Mouse (Mus musculus): ENCODE measurements around the gene Gm15448. TPM values are rescaled to one million over a fixed set of nuclear protein-coding genes. Genes with fewer than 3 reads are reported as not detected.
"Not testable (repeated sequence)": the region's sequence is repeated elsewhere in the genome, so short reads cannot be mapped to it uniquely, and the experiment has no call there.

Gene Gm15448
- total RNA-seq (2015; ENCODE audit: low replicate concordance), result 2.1 TPM in 1 of 2 replicates, not detected in the other
- total RNA-seq (2017; ENCODE audit: low replicate concordance), result 1.6 and 3.8 TPM in 2 replicates

DNA sequence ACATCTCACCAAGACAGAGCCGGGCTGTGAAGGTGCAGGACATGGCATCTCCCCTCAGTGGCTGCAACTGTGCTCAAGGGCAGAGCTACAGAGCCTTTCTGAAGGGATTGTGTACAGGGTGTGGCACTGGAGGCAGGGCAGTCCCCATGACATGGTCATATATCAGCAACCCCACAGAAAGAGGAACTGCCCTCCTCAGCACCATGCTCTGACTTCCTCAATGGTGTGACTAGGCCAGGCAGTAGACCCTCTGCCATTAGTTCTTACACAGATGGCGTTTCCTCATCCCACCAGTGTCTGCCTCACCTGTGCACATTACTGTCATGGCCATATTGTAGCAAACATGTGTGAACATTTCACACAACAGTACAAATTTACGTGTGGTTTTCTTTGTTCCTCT lies at the start of gene Gm15448:
TSS of gene Gm15448 (minus strand) at position 89 of the 400 bp plus-strand sequence.
- ATAC-seq (replicated peaks; ENCODE audit: low FRiP score, poor library complexity, severe bottlenecking), result not testable (repeated sequence)

DNA sequence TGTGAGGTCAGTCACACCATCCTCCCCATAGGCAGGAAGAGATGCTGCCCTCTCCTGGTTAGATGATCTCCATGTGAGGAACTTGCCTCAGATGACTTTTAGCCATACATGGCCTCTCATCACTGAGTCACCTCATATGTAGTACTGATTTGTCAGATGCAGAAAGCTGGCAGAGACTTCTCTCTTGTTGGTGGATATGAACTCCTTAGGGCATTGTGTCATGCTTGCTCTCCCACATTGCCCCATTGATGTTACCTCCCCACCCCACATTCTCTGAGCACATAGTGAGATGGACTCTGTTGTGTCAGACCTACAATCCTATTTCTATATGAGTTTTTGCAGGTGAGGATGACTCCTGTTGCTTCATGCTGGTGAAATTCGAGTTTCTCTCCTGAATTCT lies 49.5 kb upstream of the Gm15448 start:
- ATAC-seq (replicated peaks; ENCODE audit: low FRiP score, poor library complexity, severe bottlenecking), result not testable (repeated sequence)

DNA sequence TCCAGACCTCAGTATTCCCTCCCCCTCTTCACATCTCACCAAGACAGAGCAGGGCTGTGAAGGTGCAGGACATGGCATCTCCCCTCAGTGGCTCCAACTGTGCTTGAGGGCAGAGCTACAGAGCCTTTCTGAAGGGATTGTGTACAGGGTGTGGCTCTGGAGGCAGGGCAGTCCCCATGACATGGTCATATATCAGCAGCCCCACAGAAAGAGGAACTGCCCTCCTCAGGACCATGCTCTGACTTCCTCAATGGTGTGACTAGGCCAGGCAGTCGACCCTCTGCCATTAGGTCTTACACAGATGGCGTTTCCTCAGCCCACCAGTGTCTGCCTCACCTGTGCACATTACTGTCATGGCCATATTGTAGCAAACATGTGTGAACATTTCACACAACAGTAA lies 19.5 kb upstream of the Gm15448 start, which contains the start of gene Pira2:
TSS of gene Pira2 (minus strand) at position 101 of the 400 bp plus-strand sequence.
- not testable (repeated sequence) for ATAC-seq (replicated peaks; ENCODE audit: low FRiP score, poor library complexity, severe bottlenecking)

DNA sequence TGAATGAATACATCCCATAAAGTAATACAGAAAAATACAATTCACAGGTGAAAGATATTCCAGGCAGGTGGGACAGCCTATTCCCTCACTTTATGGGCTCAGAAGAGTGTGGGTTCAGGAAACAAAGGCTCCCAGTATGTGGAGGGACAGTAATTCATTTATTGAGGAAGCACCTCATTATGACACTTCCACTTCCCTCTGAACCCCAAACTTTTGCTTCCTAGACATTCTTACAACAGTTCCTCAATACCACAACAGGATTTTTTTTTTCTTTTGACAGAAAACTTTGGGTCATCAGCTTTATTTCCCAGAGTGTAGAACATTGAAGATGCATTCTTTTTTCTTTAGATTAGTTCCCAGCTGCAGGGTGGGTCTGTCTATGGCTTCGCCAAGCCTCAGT lies 12.4 kb upstream of the Gm15448 start:
- ATAC-seq (replicated peaks; ENCODE audit: low FRiP score, poor library complexity, severe bottlenecking), result not testable (repeated sequence)

DNA sequence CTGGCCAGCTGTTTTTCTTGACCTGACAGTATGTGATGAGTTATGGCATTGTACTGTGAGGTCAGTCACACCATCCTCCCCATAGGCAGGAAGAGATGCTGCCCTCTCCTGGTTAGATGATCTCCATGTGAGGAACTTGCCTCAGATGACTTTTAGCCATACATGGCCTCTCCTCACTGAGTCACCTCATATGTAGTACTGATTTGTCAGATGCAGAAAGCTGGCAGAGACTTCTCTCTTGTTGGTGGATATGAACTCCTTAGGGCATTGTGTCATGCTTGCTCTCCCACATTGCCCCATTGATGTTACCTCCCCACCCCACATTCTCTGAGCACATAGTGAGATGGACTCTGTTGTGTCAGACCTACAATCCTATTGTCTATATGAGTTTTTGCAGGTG lies 5.1 kb upstream of the Gm15448 start:
- not testable (repeated sequence) for ATAC-seq (replicated peaks; ENCODE audit: low FRiP score, poor library complexity, severe bottlenecking)

DNA sequence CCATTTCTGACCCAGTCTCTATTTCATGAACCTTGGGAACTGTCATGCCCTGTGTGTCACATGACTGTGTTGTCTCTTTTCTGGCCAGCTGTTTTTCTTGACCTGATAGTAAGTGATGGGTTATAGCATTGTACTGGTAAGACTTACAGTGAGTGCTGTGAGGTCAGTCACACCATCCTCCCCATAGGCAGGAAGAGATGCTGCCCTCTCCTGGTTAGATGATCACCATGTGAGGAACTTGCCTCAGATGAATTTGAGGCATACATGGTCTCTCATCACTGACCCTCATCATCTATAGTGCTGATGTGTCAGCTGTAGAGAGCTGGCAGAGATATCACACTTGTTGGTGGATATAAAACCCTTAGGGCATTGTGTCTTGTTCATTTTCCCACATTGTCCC lies 13.6 kb downstream of the Gm15448 start:
- ATAC-seq (replicated peaks; ENCODE audit: low FRiP score, poor library complexity, severe bottlenecking), result not testable (repeated sequence)

DNA sequence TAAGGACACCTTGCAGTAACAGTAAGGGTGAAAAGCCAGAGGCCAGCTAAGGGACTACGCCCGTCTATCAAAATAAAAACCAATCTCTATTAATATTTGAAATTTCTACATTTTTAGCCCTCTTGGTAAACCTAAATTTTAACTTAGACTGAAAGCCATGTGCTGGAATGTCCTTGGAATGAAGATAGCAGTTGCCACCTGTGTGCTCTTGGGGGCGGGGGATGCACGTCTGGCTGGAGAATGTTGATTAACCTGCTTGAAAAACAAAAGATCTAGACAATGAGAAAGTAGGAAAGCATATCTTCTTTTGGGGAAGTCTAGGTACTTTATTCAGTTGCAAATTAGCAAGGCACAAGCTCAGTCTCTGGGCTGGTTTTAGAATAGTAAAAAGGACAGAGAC lies 22.6 kb downstream of the Gm15448 start:
- ATAC-seq (replicated peaks; ENCODE audit: low FRiP score, poor library complexity, severe bottlenecking), result not testable (repeated sequence)

DNA sequence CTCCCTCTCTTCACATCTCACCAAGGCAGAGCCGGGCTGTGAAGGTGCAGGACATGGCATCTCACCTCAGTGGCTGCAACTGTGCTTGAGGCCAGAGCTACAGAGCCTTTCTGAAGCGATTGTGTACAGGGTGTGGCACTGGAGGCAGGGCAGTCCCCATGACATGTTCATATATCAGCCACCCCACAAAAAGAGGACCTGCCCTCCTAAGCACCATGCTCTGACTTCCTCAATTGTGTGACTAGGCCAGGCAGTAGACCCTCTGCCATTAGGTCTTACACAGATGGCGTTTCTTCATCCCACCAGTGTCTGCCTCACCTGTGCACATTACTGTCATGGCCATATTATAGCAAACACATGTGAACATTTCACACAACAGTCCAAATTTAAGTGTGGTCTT lies 25.5 kb downstream of the Gm15448 start:
- not testable (repeated sequence) for ATAC-seq (replicated peaks; ENCODE audit: low FRiP score, poor library complexity, severe bottlenecking)

DNA sequence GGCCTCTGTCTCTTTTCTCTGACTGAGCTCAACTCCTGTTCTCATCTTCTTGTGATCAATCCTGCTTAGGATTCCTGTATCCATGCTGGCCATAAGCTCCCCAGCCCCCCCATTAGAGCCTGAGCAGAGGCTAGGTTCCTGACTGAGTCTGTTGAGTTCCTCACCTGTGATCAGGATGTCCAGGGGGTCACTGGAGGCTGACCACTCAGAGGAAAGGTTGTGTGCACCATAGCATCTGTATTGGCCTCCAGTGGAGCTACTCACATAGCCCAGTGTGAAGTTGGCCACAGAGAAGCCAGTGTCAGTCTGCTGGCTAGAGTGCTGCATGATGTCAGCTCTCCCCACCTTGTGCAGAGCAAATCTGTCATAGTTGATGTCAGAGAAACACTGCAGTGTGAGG lies 29.2 kb downstream of the Gm15448 start:
- not testable (repeated sequence) for ATAC-seq (replicated peaks; ENCODE audit: low FRiP score, poor library complexity, severe bottlenecking)

Other genes starting within 250 kb of the Gm15448 start
- not detected in 2 replicates for gene Oscar, start 209.5 kb downstream of the Gm15448 start, total RNA-seq (2015; ENCODE audit: low replicate concordance)
- gene Oscar, start 209.5 kb downstream of the Gm15448 start, total RNA-seq (2017; ENCODE audit: low replicate concordance), result not detected in 2 replicates
- gene Ndufa3, start 208.3 kb downstream of the Gm15448 start, total RNA-seq (2015; ENCODE audit: low replicate concordance), result 136 and 146 TPM in 2 replicates
- 46.0 and 54.0 TPM in 2 replicates for gene Ndufa3, start 208.3 kb downstream of the Gm15448 start, total RNA-seq (2017; ENCODE audit: low replicate concordance)
- 4.2 and 4.6 TPM in 2 replicates for gene Tfpt, start 195.8 kb downstream of the Gm15448 start, total RNA-seq (2015; ENCODE audit: low replicate concordance)
- 15.4 and 15.5 TPM in 2 replicates for gene Tfpt, start 195.8 kb downstream of the Gm15448 start, total RNA-seq (2017; ENCODE audit: low replicate concordance)
- 8.8 and 10.4 TPM in 2 replicates for gene Prpf31, start 195.7 kb downstream of the Gm15448 start, total RNA-seq (2015; ENCODE audit: low replicate concordance)
- gene Prpf31, start 195.7 kb downstream of the Gm15448 start, total RNA-seq (2017; ENCODE audit: low replicate concordance), result 9.5 and 16.4 TPM in 2 replicates
- 80.9 and 94.9 TPM in 2 replicates for gene Cnot3, start 180.4 kb downstream of the Gm15448 start, total RNA-seq (2015; ENCODE audit: low replicate concordance)
- 15.2 and 20.4 TPM in 2 replicates for gene Cnot3, start 180.4 kb downstream of the Gm15448 start, total RNA-seq (2017; ENCODE audit: low replicate concordance)
- 1.5 and 5.0 TPM in 2 replicates for gene Leng1, start 159.8 kb downstream of the Gm15448 start, total RNA-seq (2015; ENCODE audit: low replicate concordance)
- 1.7 and 2.6 TPM in 2 replicates for gene Leng1, start 159.8 kb downstream of the Gm15448 start, total RNA-seq (2017; ENCODE audit: low replicate concordance)
- 0.63 TPM in 1 of 2 replicates, not detected in the other for gene Tmc4, start 148.1 kb downstream of the Gm15448 start, total RNA-seq (2015; ENCODE audit: low replicate concordance)
- 2.1 and 3.6 TPM in 2 replicates for gene Tmc4, start 148.1 kb downstream of the Gm15448 start, total RNA-seq (2017; ENCODE audit: low replicate concordance)
- gene Tsen34, start 132.8 kb downstream of the Gm15448 start, total RNA-seq (2015; ENCODE audit: low replicate concordance), result 1.2 and 7.9 TPM in 2 replicates
- 1.3 and 3.2 TPM in 2 replicates for gene Tsen34, start 132.8 kb downstream of the Gm15448 start, total RNA-seq (2017; ENCODE audit: low replicate concordance)
- 22.8 and 27.7 TPM in 2 replicates for gene Mboat7, start 132.2 kb downstream of the Gm15448 start, total RNA-seq (2015; ENCODE audit: low replicate concordance)
- 6.1 and 8.4 TPM in 2 replicates for gene Mboat7, start 132.2 kb downstream of the Gm15448 start, total RNA-seq (2017; ENCODE audit: low replicate concordance)
- 418 and 419 TPM in 2 replicates for gene Rps9, start 121.7 kb downstream of the Gm15448 start, total RNA-seq (2015; ENCODE audit: low replicate concordance)
- 230 and 442 TPM in 2 replicates for gene Rps9, start 121.7 kb downstream of the Gm15448 start, total RNA-seq (2017; ENCODE audit: low replicate concordance)
- gene Pirb, start 105.3 kb downstream of the Gm15448 start, total RNA-seq (2015; ENCODE audit: low replicate concordance), result 44.4 and 48.7 TPM in 2 replicates
- 10.7 and 16.3 TPM in 2 replicates for gene Pirb, start 105.3 kb downstream of the Gm15448 start, total RNA-seq (2017; ENCODE audit: low replicate concordance)
- gene Pira2, start 19.4 kb upstream of the Gm15448 start, total RNA-seq (2015; ENCODE audit: low replicate concordance), result 11.3 and 12.5 TPM in 2 replicates
- gene Pira2, start 19.4 kb upstream of the Gm15448 start, total RNA-seq (2017; ENCODE audit: low replicate concordance), result 7.4 and 7.9 TPM in 2 replicates
- gene Gm14548, start 72.4 kb upstream of the Gm15448 start, total RNA-seq (2015; ENCODE audit: low replicate concordance), result 7.5 and 8.8 TPM in 2 replicates
- gene Gm14548, start 72.4 kb upstream of the Gm15448 start, total RNA-seq (2017; ENCODE audit: low replicate concordance), result 7.4 and 8.4 TPM in 2 replicates
- 13.6 and 20.8 TPM in 2 replicates for gene Lilra6, start 89.8 kb upstream of the Gm15448 start, total RNA-seq (2015; ENCODE audit: low replicate concordance)
- 3.1 and 3.9 TPM in 2 replicates for gene Lilra6, start 89.8 kb upstream of the Gm15448 start, total RNA-seq (2017; ENCODE audit: low replicate concordance)
- gene Lair1, start 237.5 kb upstream of the Gm15448 start, total RNA-seq (2015; ENCODE audit: low replicate concordance), result 16.5 and 25.6 TPM in 2 replicates
- 9.6 and 13.4 TPM in 2 replicates for gene Lair1, start 237.5 kb upstream of the Gm15448 start, total RNA-seq (2017; ENCODE audit: low replicate concordance)

All from erythroblast, adult 5-6 weeks (primary cell).